Mouse (Mus musculus): ENCODE data around the gene Kbtbd2. TPM values are rescaled to one million over a fixed set of nuclear protein-coding genes. Genes with fewer than 3 reads are reported as not detected.

Kbtbd2 gene
- 10 to 100 TPM; 67.3 to 71.7 TPM for total RNA-seq (2021)
- long read RNA-seq, experiment 1, transcript Kbtbd2-202 (4 exons, 3,816 nt): major isoform, 69 of 93 reads
- long read RNA-seq, experiment 1, partial matches to known transcripts: 4 of 93 reads
- long read RNA-seq, experiment 1, other reads (novel, unspliced or antisense): 17 of 93 reads
- long read RNA-seq, experiment 2, transcript Kbtbd2-202 (4 exons, 3,816 nt): major isoform, 27 of 42 reads
- long read RNA-seq, experiment 2, partial matches to known transcripts: 1 of 42 reads
- long read RNA-seq, experiment 2, other reads (novel, unspliced or antisense): 13 of 42 reads

DNA sequence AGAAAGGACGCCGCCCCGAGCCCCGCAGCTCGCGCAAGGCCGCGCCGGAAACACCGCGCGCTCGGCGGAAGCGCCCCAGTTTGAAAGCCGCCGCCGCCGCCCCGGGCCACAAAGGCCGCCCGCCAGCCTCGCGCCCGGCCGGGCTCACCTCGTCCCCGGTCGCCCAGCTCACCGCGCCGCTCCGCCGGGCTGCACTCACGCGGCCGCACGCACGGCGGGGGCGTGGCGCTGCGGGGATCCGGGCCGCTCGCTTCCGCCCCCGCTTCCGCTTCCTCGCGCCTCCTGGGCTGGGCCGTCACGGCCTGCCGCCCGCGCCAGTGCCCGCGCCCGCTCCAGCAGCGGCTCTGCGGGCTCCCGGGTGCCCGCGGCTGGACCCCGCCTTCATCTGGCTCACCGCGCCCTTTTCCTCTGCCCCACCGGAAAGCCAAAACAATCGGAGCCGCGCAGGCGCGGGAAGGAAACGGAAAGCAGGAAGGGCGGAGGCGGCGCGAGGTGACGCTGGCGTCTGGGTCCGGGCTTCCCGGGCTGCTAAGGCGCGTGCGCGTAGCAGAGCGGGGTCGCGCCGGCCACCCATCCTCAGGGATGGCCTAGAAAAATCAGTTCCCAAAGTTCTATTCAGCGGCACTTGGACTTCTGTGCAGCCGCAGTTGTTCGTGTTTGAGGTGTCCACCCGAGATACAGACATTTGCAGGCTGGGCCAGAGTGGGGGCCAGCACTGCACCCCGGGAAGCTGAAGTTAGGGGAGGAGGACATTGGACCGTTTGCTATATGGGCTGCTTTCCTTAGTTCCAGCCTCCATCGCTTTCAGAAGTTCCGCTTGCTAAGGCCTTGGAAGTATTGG lies at the start of gene Kbtbd2:
Kbtbd2 (minus strand) TSS at position 503 of the 841 bp plus-strand sequence.
- DNase-seq (ENCODE audit: low spot score in 2 of 2): peak; percentile 92 to 97

DNA sequence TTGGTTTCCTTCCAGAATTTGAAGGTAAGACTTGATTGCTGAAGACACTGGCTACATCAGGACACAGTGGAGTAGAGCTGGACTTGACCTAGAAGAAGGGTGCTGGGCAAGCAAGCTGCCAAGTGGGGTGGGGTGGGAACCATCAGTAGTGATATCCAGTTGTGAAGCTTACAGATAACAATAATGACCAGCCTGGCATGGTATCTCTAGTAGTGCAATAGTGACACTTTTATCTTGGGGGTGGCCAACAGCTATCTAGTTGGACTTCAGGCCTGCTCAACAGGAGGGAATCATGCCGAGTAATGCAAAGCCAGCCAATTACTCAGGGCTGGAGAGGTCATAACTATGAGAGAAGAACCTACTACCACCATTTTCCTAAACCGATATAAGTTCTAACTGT lies 46.8 kb upstream of the Kbtbd2 start:
- DNase-seq (ENCODE audit: low spot score in 2 of 2): no peak

DNA sequence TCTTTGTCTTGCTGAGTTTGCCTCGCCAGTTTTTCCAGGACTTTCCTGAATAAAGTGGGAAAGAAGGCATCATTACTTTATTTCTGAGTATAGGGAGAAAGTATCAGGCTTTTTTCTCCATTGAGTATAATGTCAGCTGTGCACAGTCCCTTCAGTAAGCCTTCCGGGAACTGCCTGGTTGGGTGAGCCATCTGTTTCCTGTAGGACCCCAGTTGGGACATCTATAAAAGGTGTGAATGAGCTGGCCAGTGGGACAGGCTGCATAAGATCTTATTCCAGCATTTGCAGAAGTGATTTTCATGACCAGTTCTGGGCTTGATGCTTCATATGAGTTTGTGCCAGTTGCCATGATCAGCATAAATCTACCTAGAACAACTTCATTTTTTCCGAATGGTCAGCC lies 45.6 kb upstream of the Kbtbd2 start:
- no peak for DNase-seq (ENCODE audit: low spot score in 2 of 2)

DNA sequence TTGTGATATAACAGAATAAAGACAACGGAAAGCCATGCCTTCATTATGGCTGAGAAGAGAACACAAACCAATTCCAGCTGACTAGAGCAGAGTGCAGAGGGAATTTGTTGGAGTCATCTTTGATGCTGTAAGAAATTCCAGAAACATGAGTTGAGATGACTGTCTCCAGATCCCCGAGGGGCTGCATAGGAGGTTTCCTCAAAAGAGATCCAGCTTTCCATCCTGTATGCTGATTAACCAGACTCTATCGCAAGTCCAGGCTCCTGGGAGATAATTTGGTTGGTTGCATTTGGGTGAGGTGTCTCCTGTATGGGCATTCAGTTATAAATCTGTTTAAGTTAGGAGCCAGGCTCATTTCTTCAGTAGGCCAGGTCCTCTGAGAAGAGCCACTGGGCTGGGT lies 40.0 kb upstream of the Kbtbd2 start:
- DNase-seq (ENCODE audit: low spot score in 2 of 2): no peak

DNA sequence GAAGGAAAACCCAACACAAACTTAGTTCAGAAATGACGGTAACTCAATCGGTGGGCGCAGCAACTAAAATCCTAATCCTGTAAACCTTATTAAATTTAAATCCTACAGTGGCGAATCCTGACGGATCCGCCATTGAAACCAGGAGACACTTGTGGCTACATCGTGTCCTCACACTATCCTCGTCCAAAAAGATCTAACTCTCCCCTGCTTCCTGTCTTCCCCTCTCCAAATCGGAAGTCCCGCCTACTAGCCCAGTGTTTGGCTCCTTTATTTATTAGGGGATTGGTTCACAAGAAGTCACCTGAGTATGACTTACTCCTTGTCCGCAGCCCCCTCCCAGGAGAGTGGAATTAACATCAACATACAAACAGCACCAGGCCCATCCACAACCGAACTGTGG lies 39.6 kb upstream of the Kbtbd2 start:
- no peak for DNase-seq (ENCODE audit: low spot score in 2 of 2)

DNA sequence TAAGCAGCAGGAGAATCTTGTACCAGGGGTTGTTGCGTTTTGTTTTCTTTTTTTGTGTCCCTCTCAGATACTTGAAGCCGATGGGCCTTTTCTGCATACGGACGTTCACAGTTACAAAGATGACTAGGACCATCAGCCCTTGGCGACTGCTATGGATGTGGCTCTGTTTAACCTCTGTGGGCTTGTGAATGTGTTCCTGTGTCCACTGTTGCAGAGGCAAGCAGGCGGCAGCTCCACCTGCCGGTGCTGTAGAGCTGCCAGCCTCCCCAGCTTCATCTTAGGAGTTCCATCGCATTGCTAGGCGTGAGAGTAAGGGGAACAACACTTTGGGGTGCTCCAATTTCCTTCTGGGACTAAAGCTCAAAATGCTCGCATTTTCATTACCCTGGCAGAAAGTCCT lies 37.9 kb upstream of the Kbtbd2 start:
- peak in 1 of 2 experiments; percentile 5 for DNase-seq (ENCODE audit: low spot score in 2 of 2)

DNA sequence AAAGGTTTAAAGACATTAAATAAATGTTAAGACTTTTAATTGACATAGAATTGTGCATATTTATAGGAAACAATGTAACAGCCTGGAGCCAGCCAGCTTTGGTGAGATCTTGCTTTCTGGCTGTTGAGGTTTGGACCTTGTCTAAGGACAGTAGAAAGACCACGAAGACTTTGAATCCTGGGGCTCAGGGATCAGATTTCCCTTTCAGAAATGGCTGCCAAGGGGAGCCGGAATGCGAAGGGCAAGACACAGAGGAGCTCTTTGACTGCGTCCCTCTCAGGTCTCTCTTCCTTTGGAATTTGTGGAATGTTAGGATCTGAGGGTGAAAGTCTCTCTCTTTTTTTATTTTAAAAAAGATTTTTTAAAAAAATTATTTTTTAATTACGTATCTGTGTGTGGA lies 37.2 kb upstream of the Kbtbd2 start:
- DNase-seq (ENCODE audit: low spot score in 2 of 2): no peak

DNA sequence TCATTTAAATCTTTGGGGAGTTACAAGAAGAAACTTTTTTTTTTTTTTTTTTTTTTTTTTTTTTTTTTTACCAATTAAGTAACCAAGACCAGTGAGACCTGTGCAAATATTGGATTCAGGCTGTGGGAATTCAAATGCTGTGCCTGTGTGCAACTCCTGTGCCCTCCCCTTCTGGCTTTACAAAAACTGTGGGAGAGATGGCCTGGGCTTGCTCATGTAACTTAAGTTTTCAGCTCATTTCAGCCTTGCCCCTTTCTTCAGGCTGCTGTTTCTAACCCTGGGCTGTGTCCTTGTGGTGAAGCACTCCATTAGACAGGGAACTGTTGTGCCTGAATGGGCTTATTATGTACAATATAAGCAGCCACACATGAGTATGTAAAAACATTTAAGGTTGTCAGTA lies 35.2 kb upstream of the Kbtbd2 start:
- no peak for DNase-seq (ENCODE audit: low spot score in 2 of 2)

DNA sequence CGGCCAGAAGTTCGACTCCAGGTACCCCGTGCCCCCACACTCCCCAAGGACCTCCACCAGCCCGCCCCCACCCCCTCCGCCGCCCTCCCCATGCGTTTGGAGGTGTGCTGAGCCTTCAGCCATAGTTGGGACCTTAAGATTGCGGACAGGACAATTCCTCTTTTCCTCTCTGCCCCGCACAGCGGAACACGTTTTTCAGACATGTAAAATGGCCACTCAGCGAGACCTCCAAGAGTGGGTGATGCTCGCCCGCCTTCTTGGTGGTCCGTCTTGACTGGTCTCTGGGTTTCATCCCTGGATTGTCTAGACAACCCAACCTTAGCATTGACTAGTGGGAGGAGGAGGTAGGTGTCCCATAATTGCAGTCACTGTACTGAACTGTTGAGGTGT lies 34.8 kb upstream of the Kbtbd2 start:
- DNase-seq (ENCODE audit: low spot score in 2 of 2): peak in 1 of 2 experiments; percentile 2

DNA sequence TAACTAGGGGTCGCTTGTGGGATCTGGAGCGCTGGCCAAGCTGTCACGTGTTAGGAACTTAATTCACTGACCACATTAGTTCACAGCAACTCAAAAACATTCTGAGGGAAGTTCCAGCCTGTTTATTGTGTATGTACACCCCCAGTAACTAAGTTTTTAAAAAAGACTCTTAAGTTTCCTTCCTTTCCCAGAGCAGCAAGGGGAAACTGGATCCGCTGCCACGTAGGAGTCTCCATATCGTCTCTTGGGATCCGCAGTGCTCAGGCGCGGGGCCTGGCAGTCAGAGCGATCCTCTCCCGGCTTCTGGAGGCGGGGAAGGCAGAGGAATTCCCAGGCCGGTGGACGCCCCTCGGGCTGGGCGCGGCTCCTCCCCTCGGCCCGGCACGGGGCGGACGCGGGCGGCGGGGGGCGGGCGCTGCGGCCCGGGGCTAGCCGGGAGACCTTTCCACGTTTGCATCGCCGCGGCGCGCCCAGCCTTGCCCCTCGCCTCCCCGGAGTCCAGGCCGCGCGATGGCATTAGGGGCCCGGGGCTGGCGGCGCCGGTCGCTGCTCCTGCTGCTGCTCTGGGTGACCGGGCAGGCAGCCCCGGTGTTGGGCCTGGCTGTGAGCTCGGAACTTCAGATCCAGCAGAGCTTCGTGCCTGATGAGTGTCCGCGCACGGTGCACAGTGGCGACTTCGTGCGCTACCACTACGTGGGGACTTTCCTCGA lies 34.2 kb upstream of the Kbtbd2 start, which contains the start of gene Fkbp9:
Fkbp9 (plus strand) TSS at position 363 of the 710 bp plus-strand sequence.
- peak; percentile 36 to 54 for DNase-seq (ENCODE audit: low spot score in 2 of 2)

DNA sequence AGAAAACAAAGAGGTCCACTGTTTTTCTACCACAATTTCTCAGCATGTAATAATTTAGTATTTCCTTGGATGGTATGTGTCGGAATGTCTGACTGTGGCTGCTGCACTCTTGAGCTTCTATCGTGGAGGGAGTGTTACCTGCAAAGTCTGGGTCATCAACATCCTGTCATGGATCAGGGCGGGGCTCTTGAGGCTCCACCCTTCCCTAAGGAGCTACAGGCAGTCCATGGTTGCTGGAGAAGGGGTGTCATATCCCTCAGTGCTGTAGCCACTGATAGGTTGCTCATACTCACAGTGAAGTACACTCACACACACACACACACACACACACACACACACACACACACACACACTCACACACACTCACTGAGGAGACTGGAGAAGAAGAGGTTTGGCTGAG lies 28.0 kb upstream of the Kbtbd2 start:
- DNase-seq (ENCODE audit: low spot score in 2 of 2): no peak

DNA sequence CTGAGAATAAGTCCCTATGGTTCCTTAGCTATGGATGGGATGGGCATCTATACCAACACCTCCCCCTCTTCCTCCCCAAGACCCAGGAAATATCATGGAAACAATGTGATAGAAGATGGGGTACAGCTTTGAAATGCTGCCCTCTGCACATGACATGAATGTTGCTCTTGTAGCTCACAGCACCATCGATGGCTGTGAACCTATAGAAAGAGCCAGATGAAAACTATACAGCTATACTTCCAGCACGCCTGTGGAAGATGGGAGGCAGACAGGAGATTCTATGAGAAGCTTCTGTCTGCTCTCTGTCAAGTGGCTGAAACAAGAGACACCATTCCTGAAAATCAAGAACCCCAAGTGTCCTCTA lies 21.5 kb upstream of the Kbtbd2 start:
- no peak for DNase-seq (ENCODE audit: low spot score in 2 of 2)

DNA sequence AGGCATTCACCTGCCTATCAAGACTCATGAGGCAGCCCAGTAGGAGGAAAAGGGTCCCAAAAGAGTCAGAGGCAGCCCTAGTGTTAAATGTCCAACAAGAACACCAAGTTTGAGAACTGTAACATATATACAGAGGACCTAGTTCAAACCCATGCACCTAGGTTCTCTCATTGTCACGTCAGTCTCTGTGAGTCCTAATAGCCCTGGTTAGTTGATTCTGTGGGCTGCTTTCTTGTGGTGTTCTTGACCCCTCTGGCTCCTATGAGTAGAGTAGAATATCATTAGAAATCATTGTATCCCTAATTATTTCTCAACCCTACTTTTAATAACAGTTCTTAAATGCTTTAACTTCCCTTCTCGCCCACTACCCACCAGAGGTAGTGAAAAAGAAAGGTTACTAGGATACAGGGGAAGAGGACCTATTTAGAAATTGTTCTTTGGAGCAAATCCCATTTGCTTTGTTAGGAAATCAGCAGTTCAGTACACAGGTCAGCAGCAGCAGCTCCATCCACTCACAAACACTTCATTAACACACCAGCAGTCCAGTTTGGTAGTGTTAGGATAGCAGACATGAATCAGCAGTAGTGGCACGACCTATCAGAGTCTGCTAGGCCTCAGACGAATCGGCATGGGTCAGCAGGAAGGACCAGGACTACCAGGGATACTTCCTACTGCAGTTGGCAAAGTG lies 21.0 kb upstream of the Kbtbd2 start:
- no peak for DNase-seq (ENCODE audit: low spot score in 2 of 2)

DNA sequence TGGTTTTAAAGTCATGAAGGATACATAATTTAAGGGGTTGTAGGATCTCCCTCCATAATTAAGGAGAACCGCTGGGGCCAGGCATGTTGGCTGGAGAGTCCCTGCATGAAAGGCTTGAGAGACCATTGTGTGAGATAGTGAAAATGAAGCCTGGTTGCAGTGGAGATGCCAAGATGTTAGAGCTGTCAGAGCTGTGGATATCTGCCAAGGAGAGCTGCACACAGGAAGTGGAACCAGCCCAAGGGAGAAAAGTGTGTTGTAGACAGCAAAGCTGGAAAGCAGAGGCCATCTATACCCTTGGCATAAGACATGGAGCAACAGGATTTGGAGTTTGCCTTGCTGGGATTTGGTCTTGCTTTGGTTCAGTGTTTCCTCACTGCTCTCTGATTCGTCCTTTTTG lies 15.7 kb upstream of the Kbtbd2 start:
- no peak for DNase-seq (ENCODE audit: low spot score in 2 of 2)

DNA sequence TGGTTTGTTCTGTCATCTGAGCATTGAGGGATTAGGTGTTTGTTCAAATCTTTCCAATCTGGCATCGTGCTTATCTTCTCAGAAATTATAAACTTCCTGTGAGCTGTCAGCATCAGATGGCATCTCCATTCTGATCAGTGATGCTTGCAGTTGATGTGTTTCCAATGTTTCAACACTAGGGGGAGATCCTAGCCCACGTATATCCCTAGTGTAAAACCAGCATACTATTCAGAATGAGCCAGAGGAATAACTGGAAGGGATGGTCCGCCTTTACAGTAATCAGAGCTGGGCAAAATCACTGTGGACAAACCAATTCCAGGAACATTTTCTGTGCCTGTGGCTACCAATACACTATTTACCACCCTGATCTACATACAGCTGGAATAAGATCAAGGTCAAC lies 11.0 kb upstream of the Kbtbd2 start:
- DNase-seq (ENCODE audit: low spot score in 2 of 2): peak; percentile 31 to 59

DNA sequence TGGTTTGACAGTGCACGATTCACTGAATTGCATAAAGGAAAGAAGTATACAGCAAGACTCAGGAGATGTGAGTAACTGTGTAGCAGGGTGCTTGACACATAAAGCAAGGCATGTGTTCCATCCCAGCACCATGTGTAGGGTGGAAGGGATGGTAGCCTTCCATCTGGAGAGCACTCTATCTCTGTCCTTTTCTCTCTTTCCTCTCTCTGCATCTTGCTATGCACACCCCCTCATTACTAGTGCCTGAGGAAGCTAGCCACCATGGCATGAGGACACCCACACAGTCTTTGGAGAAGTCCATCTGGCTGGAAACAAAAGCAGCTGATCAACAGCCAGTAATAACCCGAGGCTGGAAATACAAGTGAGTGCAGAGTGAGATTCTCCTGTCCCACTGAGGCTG lies 8.6 kb upstream of the Kbtbd2 start:
- peak; percentile 12 to 58 for DNase-seq (ENCODE audit: low spot score in 2 of 2)

DNA sequence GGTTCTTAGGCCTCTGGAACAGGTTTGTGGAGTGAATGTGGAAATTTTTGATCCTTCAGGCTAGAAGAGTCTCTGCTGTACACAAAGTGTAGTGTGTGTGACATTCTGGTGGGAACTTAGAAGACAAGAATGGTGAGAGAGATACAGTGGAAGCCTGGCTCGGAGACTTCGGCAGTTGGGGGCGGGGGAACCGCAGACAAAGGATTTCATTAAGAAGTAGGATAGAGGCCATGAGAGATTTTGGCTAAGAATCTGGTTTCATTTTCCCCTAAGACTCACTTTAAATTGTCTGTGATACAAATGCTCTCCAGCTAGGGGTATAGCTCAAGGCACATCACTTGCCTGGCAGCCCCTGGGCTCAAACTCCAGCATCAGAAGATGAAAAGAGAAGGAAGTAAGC lies 7.4 kb upstream of the Kbtbd2 start:
- DNase-seq (ENCODE audit: low spot score in 2 of 2): no peak

DNA sequence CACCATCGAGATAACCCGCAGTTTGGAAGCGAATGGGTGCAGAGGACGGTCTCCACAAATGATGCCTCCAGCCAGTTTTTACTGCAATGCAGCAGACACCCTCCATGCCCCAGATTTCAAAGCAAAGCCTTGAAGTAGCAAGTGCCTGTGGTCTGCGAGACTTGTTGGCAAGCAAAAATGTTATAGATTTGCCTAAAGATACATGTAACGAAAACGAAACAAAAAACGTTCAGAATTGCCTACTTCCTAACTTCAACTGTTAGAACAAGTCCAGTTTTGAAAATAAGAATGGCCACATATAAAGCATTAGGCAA lies 496 bp upstream of the Kbtbd2 start:
- no peak for DNase-seq (ENCODE audit: low spot score in 2 of 2)

DNA sequence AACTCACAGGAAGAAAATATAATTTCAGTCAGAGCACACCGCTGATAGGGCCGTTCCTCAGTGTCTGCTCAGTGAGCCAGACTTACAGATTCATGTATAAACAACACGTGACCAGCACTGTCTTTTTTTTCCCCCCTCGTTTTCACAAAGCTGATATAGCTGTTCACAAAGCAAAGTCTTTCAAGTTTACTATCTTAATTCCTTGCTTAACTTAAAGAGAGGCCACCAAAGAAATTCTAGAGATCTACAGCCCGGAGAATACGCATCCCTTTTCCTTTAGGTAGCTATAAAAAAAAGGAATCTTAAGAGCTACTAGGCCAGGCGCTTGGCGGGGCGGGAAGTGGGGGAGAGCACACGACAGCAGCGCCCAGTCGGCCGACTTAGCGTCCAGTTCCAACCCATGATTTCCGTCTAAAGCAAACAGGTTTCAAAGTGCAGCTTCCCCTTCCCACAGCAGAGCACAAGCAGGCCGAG lies 908 bp downstream of the Kbtbd2 start:
- peak; percentile 11 to 13 for DNase-seq (ENCODE audit: low spot score in 2 of 2)

DNA sequence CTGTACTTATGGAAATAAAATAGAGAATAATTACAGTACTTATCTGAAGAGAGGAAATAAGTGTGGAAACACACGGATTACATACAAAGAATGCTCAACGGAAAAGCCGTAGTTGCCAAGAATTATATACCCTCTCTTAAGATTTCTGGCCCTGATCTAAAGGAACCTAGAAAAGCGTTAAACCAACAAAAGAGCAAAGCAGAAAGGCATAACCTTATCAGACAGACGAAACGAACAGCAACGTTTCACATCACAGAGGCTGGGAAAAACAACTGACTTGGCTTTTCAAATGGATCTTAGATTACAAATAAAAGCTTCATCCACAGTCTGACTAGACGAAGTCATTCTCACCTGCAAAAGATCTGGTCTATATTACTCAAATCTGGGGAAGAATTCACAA lies 1.4 kb downstream of the Kbtbd2 start:
- no peak for DNase-seq (ENCODE audit: low spot score in 2 of 2)

DNA sequence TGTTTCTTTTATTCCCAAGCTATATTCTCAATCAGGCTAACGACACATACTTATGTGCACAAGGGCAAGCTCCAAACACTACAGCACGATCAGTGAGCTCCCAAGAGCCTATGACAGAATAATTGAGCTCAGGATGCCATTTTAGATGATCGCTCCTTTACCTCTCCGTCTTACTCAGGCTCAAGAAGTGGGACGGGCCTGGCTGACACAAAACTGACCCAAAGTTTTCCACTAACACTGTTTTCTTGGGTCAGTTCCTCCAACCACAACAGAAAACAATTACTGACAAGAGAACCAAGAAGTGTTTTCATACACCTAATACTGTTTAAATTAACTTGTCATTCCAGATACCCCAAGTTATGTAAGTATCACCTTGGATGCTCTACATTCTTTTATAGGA lies 2.8 kb downstream of the Kbtbd2 start:
- DNase-seq (ENCODE audit: low spot score in 2 of 2): no peak

Data from left cerebral cortex, adult 18-20 months (tissue).